Mouse (Mus musculus) CH12.LX (cell line): Measurements from ENCODE around the gene Pdzd3.

Source experiments
- CTCF ChIP-seq, 2 experiments: IDR thresholded peaks in 1 of 2; conservative IDR thresholded peaks in 1 of 2; 2 replicates each; pipeline ENCODE4 v1.5.1; 2011 to 2012; ENCODE audit warnings: low read depth in 2 of 2, low read length in 2 of 2, improper control_type of control experiment in 1 of 2, inconsistent platforms in 1 of 2, mild to moderate bottlenecking in 1 of 2, moderate library complexity in 1 of 2
- HCFC1 ChIP-seq: IDR thresholded peaks from 2 replicates; pipeline ENCODE4 v1.6.1; 2012; ENCODE audit warnings: low read depth, mild to moderate bottlenecking, inconsistent platforms, low read length, improper control_type of control experiment

DNA sequence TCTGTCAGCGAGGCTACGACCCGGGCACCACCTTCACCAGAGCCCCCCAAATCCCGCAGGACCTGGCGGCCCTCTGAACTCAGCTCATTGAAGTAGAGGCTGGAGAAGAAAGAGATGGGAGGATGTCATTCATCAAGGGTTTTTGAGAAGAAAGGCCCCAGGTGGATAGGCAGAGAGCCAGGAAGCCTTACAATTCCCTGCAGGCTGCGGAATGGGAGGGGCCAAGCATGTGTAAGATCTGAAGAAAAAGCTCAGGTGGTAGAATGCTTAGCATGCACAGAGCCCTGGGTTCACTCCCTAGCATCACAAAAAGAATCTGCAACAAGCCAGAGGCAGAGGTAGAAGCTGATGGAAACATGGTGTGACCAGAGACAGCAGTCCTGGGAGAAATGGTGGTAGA, 2.2 kb upstream of the Pdzd3 start:
- TF ChIP-seq CTCF (conservative IDR thresholded peaks at IDR 0.05 in 1 of 2, IDR thresholded peaks at IDR 0.05 in 1 of 2; ENCODE audit: low read depth in 2 of 2, low read length in 2 of 2) (no peak), HCFC1 (no peak)
